Mouse (Mus musculus) forebrain, embryonic 14.5 days (tissue): Measurements from ENCODE around the gene Aifm1. TPM values are rescaled to one million over a fixed set of nuclear protein-coding genes. Genes with fewer than 3 reads are reported as not detected.

Experiments
- ATAC-seq: fragments of 200-750 bp; cut with Nextera tagmentation; 2 replicates; pipeline ENCODE4 v1.8.0; 2017; ENCODE audit warnings: mild to moderate bottlenecking, moderate library complexity
- DNase-seq: peaks from one replicate; pipeline ENCODE4 v3.0.0-alpha.2; 2015; ENCODE audit warnings: low spot score
- H3K27ac ChIP-seq: fragments of 300-500 bp; sonication (generic); 2 replicates; pipeline ENCODE4 v1.5.1; 2014; ENCODE audit warnings: low read depth, mild to moderate bottlenecking, control low read depth, low read length, moderate library complexity
- H3K27me3 ChIP-seq: fragments of 300-500 bp; sonication (generic); replicated peaks from 2 replicates; pipeline ENCODE4 v1.6.1; 2014; ENCODE audit warnings: low read length, control low read depth, mixed read lengths; ENCODE audit not compliant: control insufficient read depth, insufficient read depth
- H3K36me3 ChIP-seq: fragments of 300-500 bp; sonication (generic); 2 replicates; pipeline ENCODE4 v1.6.1; 2014; ENCODE audit warnings: low read length, control low read depth; ENCODE audit not compliant: control insufficient read depth, insufficient read depth
- H3K4me1 ChIP-seq: fragments of 300-500 bp; sonication (generic); 2 replicates; pipeline ENCODE4 v1.6.1; 2014; ENCODE audit warnings: antibody characterized with exemption, low read length, control low read depth; ENCODE audit not compliant: control insufficient read depth, insufficient read depth
- H3K4me2 ChIP-seq: fragments of 300-500 bp; sonication (generic); 2 replicates; pipeline ENCODE4 v1.6.1; 2014; ENCODE audit warnings: mild to moderate bottlenecking, control low read depth, low read length
- H3K4me3 ChIP-seq: fragments of 300-500 bp; sonication (generic); 2 replicates; pipeline ENCODE4 v1.5.1; 2014; ENCODE audit warnings: low read depth, low read length, control low read depth
- H3K9ac ChIP-seq: fragments of 300-500 bp; sonication (generic); 2 replicates; pipeline ENCODE4 v1.6.1; 2014; ENCODE audit warnings: mild to moderate bottlenecking, low read length, control low read depth, moderate library complexity
- H3K9me3 ChIP-seq: fragments of 300-500 bp; sonication (generic); replicated peaks from 2 replicates; pipeline ENCODE4 v1.6.1; 2016; ENCODE audit warnings: low read length, control low read depth, mixed read lengths; ENCODE audit not compliant: control insufficient read depth
- WGBS: fragments of 180-500 bp; shearing (Covaris S2); extraction: QIAGEN DNeasy Blood & Tissue Kit; methylation state at CpG from one replicate; pipeline ENCODE4 v1.1.7; 2014; 5-methylcytosine and 5-hydroxymethylcytosine counted together
- polyA plus RNA-seq: library from polyadenylated mRNA; unstranded; fragments of >200 nt; fragmentation: Nextera tagmentation; extraction: Ambion mirVana; gene quantifications from 2 replicates; pipeline ENCODE4 v1.2.1, GENCODE M21; 2014

Gene Aifm1
- polyA plus RNA-seq, 1 experiment from 2014 or later: 46.0 TPM

- no peaks in the 10 kb centered on the region for H3K9me3 ChIP-seq
- ATAC-seq: peak; percentile 67
- peaks cover 2% of the 10 kb centered on the region; the same call in 1 of the 2 replicates for H3K4me1 ChIP-seq
- H3K27me3 ChIP-seq: no peaks in the 10 kb centered on the region
- H3K9ac ChIP-seq: peak within 1 kb of the TSS; percentile 78
- DNase-seq: peak; percentile 75
- H3K36me3 ChIP-seq: no peaks in the 10 kb centered on the region
- peak within 1 kb of the TSS; percentile 67 for H3K4me2 ChIP-seq
- H3K4me3 ChIP-seq: peak within 1 kb of the TSS; percentile 45
- peak within 1 kb of the TSS; percentile 95 for H3K27ac ChIP-seq
- WGBS: 38% methylated on average over 33 of the region's 33 CpGs
Measured at GRCm38 (mm10) chrX:48518808-48519548, 5.6 kb upstream of the Aifm1 start, which contains the start of gene Rab33a. Gene Rab33a, plus strand, starts transcription at chrX:48519285.

GRCm38 (mm10) chrX:48518211-48518807 is 4.9 kb upstream of the Aifm1 start:
- no peaks in the 10 kb centered on the region for H3K36me3 ChIP-seq
- no peaks in the 10 kb centered on the region for H3K9me3 ChIP-seq
- DNase-seq: peak; percentile 89
- H3K9ac ChIP-seq: peak overlapping the region; percentile 78
- H3K4me3 ChIP-seq: peak overlapping the region; percentile 45
- H3K4me2 ChIP-seq: peak overlapping the region; percentile 67
- H3K27me3 ChIP-seq: no peaks in the 10 kb centered on the region
- peak overlapping the region; percentile 95 for H3K27ac ChIP-seq
- 30% methylated on average over 15 of the region's 15 CpGs for WGBS
- H3K4me1 ChIP-seq: peaks cover 2% of the 10 kb centered on the region; the same call in 1 of the 2 replicates
- peak; percentile 95 for ATAC-seq

- Histone ChIP-seq H3K36me3 (no peaks in the 10 kb centered on the region), H3K9ac (peak overlapping the region; percentile 32; the same call in 1 of the 2 replicates), H3K4me1 (no peaks in the 10 kb centered on the region), H3K4me2 (peak overlapping the region; percentile 44), H3K27me3 (no peaks in the 10 kb centered on the region), H3K27ac (no peak overlapping the region), H3K9me3 (no peaks in the 10 kb centered on the region), H3K4me3 (peak overlapping the region; percentile 44)
- WGBS: 28% methylated on average over 13 of the region's 13 CpGs
- DNase-seq: no peak
- ATAC-seq: no peak
Measured at GRCm38 (mm10) chrX:48513824-48514223, 461 bp upstream of the Aifm1 start.

GRCm38 (mm10) chrX:48493763-48494162 is 19.6 kb downstream of the Aifm1 start:
- Histone ChIP-seq H3K9ac (no peak overlapping the region), H3K9me3 (no peaks in the 10 kb centered on the region), H3K27me3 (no peaks in the 10 kb centered on the region), H3K4me2 (no peak overlapping the region), H3K36me3 (peaks cover 22% of the 10 kb centered on the region; the same call in 1 of the 2 replicates), H3K4me1 (no peaks in the 10 kb centered on the region), H3K27ac (no peak overlapping the region), H3K4me3 (no peak overlapping the region)
- WGBS: 95% methylated on average over 8 of the region's 8 CpGs
- DNase-seq (no peak), ATAC-seq (no peak)

- 91% methylated on average over 7 of the region's 7 CpGs for WGBS
- H3K4me3 ChIP-seq: no peak overlapping the region
- no peak overlapping the region for H3K4me2 ChIP-seq
- no peaks in the 10 kb centered on the region for H3K27me3 ChIP-seq
- no peaks in the 10 kb centered on the region for H3K4me1 ChIP-seq
- H3K27ac ChIP-seq: no peak overlapping the region
- no peak for DNase-seq
- no peak for ATAC-seq
- no peaks in the 10 kb centered on the region for H3K9me3 ChIP-seq
- peaks cover 54% of the 10 kb centered on the region for H3K36me3 ChIP-seq
- no peak overlapping the region for H3K9ac ChIP-seq
Measured at GRCm38 (mm10) chrX:48481687-48482086, 31.7 kb downstream of the Aifm1 start.

GRCm38 (mm10) chrX:48481095-48481494 is 32.3 kb downstream of the Aifm1 start:
- WGBS: 59% methylated on average over 4 of the region's 4 CpGs
- no peak for DNase-seq

GRCm38 (mm10) chrX:48467355-48467946 is 45.9 kb downstream of the Aifm1 start:
- H3K36me3 ChIP-seq: no peaks in the 10 kb centered on the region
- H3K4me1 ChIP-seq: no peaks in the 10 kb centered on the region
- no peaks in the 10 kb centered on the region for H3K27me3 ChIP-seq
- DNase-seq: no peak
- H3K9ac ChIP-seq: no peak overlapping the region
- no peaks in the 10 kb centered on the region for H3K9me3 ChIP-seq
- no peak for ATAC-seq
- H3K27ac ChIP-seq: no peak overlapping the region
- 77% methylated on average over 3 of the region's 3 CpGs for WGBS
- no peak overlapping the region for H3K4me3 ChIP-seq
- H3K4me2 ChIP-seq: no peak overlapping the region

More at GRCm38 (mm10) chrX:48481095-48481494, 32.3 kb downstream of the Aifm1 start:
- peaks cover 57% of the 10 kb centered on the region for H3K36me3 ChIP-seq
- no peaks in the 10 kb centered on the region for H3K9me3 ChIP-seq
- no peak overlapping the region for H3K27ac ChIP-seq
- ATAC-seq: no peak
- no peak overlapping the region for H3K4me3 ChIP-seq
- no peaks in the 10 kb centered on the region for H3K4me1 ChIP-seq
- H3K4me2 ChIP-seq: no peak overlapping the region
- H3K27me3 ChIP-seq: no peaks in the 10 kb centered on the region
- H3K9ac ChIP-seq: no peak overlapping the region

- no peak overlapping the region for H3K4me2 ChIP-seq
- WGBS: 87% methylated on average over 2 of the region's 2 CpGs
- H3K9ac ChIP-seq: no peak overlapping the region
- no peaks in the 10 kb centered on the region for H3K27me3 ChIP-seq
- H3K27ac ChIP-seq: no peak overlapping the region
- H3K4me1 ChIP-seq: no peaks in the 10 kb centered on the region
- DNase-seq: no peak
- H3K36me3 ChIP-seq: no peaks in the 10 kb centered on the region
- no peaks in the 10 kb centered on the region for H3K9me3 ChIP-seq
- no peak for ATAC-seq
- no peak overlapping the region for H3K4me3 ChIP-seq
Measured at GRCm38 (mm10) chrX:48466174-48466573, 47.2 kb downstream of the Aifm1 start.
